Mouse (Mus musculus): ENCODE measurements around the gene Ffar2.

Gene Ffar2

DNA sequence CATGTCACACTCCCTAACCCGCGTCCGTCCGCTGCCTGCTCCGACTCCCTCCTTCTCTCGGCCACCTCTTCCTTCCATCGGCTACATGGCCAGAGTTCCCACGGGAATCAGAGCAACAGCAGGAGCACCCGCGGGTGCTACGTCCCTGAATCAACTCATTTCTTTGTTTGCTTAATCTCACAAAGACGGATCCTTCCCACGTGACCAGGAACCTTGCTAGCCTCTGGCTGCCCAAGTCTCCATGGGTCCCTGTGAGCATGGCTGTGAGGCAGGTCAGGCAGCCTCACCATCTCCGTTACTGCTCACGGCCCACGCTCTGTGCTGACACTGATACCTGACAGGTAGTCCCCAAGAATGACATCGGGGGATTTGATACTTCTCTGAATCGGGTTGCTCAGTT lies at the start of gene Ffar2:
TSS of gene Ffar2 (minus strand) at position 101 of the 400 bp plus-strand sequence.
- DNase-seq (ENCODE audit: low read depth, low spot score), result no peak

DNA sequence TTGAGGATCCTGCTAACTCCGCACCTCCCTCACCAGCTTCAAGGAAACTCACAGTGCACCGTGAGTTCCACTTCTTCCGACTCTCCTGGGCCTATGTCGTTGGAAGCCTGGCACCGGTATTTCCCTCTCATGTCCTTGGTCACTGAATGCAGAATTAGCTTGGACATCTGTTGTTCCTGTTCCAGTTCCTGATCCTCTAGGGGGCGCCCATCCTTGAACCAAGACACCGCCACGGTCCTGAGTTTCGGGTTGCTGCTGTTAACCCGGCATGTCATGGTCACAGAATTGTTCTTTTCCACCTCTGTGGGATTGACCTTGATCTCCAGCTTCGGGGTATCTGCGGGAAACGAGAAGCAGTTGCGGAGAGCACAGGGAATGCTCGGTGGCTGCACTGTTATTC lies 49.5 kb upstream of the Ffar2 start:
- DNase-seq (ENCODE audit: low read depth, low spot score), result peak; percentile 82

DNA sequence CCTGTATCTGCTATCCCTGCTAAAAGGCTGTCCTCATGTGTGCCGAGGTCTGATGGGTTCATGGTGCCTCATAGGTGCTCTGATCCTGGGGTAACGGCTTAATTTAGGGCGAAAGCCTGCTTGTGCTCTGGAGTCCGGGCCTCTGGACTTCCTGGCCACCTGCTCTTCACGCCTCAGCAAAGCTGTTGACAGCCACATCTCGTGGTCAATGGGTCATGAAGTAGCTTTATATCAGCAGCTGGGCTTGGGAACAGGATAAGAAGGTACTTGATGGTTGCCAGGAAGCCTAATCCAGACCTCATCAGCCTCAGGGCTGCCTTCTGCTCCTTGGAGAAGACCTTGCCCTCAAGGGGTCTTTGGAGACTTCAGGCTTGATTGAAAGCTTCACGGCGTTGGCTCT lies 39.8 kb upstream of the Ffar2 start:
- no peak for DNase-seq (ENCODE audit: low read depth, low spot score)

DNA sequence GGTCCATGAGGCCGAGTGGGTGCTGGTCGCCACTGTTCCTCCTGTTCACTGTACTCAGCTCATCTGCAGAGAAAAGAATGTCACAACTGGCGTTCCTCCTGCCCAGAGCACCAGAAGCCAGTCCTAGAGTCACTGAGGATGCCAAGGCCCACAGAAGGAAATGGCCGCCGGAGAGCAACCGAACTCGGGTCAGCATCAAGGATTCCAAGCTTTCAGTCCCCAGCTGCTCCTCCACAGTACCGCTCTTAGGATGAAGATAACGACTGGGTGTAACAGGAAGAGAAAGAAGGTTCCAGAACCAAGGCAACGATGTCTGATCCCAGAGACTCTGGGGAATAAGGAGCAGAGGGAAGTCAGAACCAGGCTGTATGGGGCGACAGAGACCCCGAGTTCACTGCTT lies 37.9 kb upstream of the Ffar2 start, which contains the start of gene Ffar1:
TSS of gene Ffar1 (minus strand) at position 101 of the 400 bp plus-strand sequence.
- no peak for DNase-seq (ENCODE audit: low read depth, low spot score)

DNA sequence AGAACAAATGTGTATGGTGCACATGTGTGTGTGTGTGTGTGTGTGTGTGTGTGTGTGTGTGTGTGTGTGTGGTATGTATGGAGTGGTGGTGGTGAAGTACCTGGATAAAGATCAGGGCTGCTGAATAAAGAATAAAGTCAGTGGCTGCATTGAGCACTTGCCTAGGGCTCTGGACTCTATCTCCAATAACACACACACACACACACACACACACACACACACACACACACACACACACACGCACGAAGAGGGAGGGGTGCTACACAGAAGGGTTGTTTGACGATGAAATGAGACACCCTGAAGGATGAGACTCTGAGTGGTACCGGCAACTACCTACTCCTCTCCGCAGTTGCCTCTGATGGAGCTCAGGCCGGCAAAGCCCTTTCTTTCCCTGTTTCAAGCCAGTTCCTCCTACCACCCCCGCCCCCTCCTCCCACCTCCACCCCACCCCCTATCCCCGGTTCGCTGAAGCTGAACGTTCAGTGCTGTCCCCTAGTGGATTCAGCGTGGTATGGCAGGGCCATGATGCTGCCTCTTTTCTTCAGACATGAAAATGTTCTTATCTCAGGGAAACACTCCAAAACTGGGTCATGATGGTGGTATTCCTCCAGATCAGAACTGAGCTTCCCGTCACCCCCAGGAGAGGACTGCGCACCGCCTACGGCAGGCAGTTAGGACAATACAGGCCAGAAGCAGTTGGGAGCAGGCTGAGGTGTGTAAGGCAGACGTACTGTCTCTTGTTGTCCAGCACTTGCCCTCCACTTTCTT lies 36.2 kb upstream of the Ffar2 start:
- DNase-seq (ENCODE audit: low read depth, low spot score), result peak; percentile 84

DNA sequence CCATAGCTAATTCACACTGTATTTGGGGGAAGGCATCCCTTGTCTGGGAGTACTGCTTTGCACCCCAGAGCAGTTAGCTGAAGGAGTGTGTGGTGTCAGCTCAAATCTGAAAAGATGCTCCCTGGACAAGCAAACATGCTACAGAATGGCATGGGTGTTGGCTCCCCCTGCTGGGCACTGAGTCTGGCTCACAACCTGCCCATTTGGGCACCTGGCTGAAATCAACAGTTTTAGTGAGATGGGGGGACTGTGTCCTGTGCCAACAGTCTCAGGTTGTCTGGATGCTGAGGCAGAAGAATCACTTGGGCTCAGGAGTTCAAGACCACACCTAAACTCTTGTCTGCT lies 35.7 kb upstream of the Ffar2 start:
- peak; percentile 64 for DNase-seq (ENCODE audit: low read depth, low spot score)

DNA sequence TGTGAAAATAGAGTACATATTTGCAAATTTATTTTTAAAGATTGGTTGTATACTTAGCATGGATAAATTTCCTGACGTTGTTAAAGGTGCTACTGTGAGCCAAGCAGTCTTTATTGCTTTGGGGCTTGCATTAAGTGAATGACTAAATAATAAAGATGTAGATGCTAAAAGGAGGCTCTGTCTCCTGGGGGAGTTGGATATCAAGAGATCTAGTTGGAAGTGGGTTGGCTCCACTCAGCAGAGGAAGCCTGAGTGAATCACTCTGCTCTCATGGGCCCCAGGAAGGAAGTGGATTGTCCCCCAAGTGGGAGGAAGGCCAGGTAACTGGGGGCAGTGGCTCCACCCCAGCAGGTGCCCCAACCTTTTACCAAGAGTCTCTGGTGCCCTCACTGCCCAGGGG lies 34.2 kb upstream of the Ffar2 start:
- DNase-seq (ENCODE audit: low read depth, low spot score), result no peak

DNA sequence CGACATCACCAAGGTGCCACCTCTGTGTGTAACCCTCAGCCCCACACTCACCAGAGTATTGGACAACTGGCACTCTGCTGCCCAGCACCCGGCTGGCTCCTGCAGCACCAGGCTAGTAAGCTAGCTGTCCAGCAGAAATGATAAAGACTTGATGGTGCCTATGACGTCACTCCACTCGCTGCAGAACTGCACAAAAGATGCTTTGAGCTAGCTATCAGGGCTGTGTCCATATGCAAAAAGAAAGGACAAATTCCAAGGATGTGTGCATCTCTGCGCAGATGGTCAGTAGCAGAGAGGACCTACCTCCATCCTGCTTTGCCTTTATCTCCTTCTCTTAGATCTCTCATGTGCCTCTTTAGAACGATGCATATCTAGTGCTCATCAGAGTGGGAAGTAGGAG lies 32.5 kb upstream of the Ffar2 start, which contains the start of gene Ffar3:
TSS of gene Ffar3 (minus strand) at position 101 of the 400 bp plus-strand sequence.
- no peak for DNase-seq (ENCODE audit: low read depth, low spot score)

DNA sequence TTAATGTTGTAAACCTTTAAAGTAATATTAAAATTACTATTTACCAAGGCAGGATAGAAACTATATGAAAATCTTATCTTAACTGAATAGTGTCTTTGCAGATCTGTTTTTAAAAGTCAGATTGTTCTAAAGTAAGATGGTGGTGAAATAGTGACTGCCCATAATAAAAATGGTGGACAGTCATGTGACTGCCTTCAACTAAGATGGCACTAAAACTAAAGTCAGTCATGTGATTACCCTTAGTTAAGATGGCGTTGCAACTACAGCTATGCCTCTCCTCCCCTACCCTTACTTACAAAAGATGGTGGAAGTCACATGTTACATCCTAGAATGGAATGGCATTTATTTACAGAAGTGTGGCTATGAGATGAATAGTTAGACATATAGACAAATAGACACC lies 27.8 kb upstream of the Ffar2 start:
- DNase-seq (ENCODE audit: low read depth, low spot score), result no peak

DNA sequence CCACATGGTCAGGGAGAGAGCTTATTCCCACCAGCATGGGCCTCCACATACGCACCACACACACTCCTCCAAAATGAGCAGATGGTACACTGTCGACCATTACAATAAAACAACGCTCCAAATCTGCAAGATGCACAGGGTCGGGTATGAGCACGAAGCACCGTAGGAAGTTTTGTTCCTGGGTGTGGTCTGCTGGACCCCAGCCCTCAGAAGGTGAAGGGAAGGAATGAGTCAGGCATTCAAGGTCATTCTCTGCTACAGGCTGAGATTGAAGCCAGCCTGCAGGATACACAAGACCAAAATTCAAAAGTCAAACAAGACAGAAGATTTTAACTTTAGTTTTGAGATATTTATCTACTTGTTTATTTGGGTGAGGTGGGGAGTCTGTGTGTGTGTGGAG lies 24.4 kb upstream of the Ffar2 start:
- DNase-seq (ENCODE audit: low read depth, low spot score), result no peak

DNA sequence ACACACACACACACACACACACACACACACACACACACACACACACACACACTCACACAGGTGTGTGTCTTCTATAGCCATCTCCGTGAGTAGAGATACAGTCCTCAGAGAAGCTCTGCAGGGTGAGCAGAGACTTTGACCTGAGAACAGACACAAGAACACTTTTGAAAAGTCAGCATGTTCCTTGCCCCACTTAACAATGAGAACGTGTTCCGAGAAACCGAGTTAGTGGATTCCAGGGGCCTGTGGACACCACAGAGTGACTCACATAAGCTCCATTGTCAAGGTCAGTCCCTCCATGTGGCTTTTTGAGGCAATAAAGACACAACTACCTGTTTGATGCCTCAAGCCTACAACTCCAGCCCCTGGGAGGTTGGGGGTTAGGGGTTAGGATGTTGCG lies 23.8 kb upstream of the Ffar2 start:
- DNase-seq (ENCODE audit: low read depth, low spot score), result no peak

DNA sequence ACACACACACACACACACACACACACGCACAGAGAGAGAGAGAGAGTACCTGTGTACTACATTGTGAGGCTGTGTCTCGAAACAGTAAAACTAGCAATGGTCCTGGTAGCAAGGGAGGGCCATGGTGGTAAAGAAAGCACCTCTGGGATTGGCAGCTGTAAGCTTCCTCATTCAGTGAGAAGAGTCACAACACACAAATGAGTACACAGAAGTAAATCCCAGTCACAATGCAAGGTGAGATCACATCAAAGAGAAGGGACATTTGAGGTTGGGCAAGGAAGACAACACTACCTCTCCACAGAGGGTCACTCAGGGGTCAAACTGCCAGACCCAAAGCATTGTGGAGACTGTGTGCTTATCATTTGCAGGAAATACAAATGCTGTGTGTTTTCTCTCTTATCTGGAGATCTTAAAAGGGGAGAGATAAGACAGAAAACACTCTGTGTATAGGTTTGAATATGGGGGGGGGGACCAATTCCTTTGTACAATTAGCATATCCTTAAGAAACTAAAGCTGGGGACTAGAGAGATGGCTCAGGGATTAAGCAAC lies 23.0 kb upstream of the Ffar2 start:
- no peak for DNase-seq (ENCODE audit: low read depth, low spot score)

DNA sequence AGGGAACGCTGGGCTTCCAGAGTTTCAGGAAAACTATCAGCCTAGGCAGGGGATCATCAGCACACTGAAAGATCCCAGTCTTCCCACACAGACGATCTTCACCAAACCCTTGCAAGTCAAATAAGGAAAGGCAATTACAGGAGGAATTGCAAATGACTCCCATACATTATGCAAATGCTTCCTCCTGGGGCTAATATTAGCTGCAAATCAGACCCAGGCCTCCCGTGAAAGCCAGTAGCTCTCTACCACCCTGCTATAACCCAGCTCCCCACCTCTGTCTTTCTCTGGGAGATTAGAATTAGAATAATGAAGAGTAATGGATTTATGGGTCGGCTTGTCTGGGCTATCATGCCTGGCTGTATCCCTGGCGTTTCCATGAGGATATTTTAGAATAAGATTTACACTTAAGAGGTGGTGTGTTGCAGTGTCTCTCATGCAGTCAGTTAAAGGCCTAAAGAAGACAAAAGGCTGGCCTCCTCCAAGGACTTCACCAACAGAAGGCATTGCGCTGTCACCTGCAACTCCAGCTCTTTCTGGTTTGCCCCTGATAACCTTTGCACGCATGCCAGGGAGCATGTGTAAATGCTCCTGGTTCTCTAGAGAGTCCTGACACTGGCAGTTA lies 21.2 kb upstream of the Ffar2 start:
- DNase-seq (ENCODE audit: low read depth, low spot score), result peak; percentile 45

DNA sequence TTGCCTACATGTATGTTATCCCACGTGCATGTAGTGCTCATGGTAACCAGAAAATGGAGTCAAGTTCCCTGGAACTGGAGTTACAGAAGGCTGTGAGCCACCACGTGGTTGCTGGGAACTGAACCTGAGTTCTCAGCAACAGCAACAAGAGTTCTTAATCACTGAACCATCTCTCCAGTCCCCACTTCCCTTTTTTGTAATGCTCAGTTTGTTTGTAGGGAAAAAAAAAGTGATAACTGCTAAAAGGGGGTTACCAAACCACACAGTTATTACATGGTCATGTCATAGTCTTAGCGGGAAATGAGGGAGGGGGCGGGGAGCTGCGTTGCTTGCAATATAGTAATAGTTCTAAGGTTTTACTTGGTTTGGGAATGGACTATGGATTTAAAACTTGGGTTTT lies 18.5 kb upstream of the Ffar2 start:
- DNase-seq (ENCODE audit: low read depth, low spot score), result no peak

DNA sequence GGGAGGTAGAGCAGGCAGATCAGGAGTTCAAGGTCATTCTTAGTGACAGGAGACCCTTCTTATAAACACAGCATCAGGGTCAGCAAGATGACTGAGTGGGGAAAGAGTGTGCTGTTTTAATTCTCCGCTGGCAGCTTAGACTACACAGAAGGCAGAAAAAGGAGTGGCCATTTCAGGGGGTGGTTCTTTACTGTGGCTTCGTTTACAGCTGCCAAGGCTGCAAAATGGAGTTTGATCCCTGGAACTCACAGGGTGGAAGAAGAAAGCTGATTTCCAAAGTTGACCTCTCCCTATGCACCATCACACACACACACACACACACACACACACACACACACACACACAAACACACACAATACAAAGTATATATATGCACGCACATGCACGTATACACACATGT lies 17.8 kb upstream of the Ffar2 start:
- no peak for DNase-seq (ENCODE audit: low read depth, low spot score)

DNA sequence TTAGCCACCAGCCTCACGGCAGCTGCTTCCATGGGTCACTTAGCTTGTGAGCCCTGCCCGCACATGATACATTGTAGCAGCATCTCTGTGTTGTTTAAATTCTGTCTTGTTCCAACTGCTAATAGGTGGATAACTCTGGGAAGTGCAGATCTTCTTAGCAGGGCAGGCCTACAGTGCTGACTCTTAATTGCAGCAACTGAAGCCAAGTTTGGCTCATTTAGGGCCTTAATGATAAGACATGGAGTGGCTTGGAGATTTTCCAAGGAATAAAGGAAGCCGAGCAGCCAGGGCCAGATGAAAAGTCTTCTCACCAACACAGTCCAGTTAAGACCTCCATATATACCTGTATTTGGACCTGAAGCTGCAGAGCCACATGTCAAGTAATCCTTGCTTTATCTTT lies 16.7 kb upstream of the Ffar2 start:
- DNase-seq (ENCODE audit: low read depth, low spot score), result no peak

DNA sequence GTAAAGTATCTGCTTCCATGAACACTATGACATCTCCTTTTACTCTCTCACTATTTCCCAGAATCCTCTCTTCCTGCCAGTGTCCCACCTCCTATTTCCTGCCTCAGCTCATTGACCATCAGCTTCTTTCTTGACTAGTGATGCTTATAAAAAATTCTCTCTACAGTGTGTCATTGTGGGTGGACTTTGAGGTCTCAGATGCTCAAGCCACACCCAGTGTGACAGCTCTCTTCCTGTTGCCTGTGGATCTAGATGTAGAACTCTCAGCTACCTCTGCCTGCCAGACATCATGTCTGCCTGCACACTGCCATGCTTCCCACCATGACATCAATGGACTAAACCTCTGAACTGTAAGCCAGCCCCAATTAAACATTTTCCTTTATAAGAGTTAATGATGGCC lies 13.7 kb upstream of the Ffar2 start:
- DNase-seq (ENCODE audit: low read depth, low spot score), result no peak

DNA sequence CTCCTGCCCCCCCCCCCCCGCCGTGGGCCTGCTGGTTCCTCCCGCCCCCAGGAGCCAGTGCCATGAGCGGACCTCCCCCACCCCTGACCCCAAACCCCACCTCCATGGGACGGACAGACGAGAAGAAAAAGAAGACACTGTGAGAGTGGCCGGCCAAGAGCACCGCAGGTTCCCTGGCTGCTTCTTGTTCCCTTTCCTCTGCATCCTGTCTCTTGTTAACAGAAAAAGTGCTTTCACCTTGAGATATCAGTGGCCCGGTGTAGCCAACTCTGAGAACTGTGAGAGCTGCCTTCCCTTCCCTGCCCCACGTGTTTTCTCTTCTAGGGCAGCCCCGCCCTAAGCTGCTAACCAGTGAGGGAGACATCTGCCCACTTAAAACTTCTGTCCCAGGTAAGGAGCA lies 9.1 kb upstream of the Ffar2 start:
- DNase-seq (ENCODE audit: low read depth, low spot score), result peak; percentile 33

DNA sequence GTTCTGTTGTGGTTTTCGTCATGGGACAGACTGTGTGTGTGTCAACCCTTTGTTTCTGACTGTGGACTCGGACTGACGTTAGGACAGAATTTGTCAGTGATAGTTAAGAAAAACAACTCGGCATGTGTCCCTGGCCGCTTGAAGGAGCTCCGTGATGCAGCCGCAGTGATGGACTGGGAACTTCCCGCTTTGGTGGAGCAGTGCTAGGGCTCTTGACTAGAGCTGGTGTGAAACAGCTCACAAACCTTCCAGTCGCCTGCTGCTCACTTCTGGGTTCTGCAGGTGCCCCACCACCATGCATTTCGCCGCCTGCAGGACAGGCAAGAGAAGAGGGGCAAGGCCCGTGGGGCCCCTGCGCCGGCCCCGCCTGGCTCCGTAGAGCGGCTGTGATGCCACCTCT lies 8.7 kb upstream of the Ffar2 start:
- DNase-seq (ENCODE audit: low read depth, low spot score), result peak; percentile 61

DNA sequence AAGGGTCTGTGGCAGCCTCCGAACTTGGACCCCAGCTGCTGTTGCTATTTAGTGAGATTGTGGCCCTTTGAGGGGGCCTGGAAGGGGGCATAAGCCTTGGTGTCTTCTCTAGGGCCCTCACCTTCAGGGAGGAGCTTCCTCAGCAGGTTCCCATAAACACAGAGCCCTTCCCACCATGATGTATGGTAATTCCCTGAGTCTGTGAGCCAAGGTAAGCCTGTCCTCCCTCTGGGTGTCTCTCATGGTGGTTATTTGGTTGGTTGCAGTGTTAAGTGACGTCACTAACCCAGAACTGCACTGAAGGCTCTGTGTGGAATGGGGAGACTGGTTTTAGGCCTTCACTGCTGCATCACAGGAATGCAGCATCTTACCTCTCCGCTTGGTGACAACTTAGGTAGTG lies 5.9 kb upstream of the Ffar2 start:
- DNase-seq (ENCODE audit: low read depth, low spot score), result peak; percentile 74

DNA sequence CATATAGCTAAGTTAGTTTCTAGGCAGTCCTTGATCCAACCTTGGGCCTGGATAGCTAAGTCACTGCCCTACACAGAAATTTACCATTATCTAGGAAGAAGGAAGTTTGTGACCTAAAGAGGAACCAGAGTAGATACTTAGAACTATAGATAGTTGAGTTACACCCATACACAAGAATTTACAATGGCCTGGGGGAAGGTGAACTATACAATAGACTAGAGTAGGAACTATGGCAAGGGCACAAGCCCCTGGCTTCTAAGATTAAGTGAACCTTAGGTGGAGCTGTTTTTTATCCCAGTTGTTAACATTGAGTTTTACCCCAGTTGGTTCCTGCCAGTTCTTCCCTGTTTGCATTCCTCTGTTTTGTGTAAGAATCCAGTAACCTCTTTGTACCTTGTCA lies 5.3 kb upstream of the Ffar2 start:
- peak; percentile 42 for DNase-seq (ENCODE audit: low read depth, low spot score)

DNA sequence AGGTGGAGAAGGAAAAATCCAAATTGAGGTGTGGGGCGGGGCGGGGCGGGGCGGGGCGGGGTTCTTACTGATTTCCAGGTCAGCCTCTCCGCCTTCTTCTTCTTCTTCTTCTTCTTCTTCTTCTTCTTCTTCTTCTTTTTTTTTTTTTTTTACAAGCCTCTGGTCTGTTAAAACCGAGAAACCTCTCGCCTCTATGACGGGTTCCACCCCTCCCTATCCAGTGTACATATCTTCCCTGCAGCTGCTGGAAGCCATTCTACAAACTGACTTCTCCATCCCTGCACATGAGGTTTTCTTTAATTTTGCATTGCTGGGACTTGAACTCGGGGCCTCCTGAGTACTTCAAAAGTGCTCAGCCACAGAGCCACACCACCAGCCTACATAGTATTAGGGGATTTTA lies 3.1 kb upstream of the Ffar2 start:
- no peak for DNase-seq (ENCODE audit: low read depth, low spot score)

DNA sequence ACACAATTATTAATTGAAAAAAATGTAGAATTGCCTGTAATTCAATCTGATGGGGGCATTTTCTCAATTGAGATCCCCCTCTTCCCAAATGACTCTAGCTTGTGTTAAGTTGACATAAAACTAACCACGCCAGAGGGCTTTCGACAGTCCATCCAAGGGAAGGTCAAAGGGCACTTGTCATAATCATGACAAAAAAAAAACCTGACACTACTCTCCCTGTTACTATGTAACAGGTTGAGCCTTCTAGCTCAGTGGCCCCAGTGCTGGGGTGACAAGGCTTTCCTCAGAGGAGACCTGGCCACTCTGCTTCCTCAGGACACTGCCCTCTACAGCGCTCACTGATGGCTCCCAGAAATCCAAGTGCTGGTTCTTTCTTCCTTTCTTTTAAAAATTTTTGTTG lies 731 bp upstream of the Ffar2 start:
- no peak for DNase-seq (ENCODE audit: low read depth, low spot score)

Data from R1 (cell line).